Mouse (Mus musculus) midbrain, embryonic 15.5 days (tissue): ENCODE measurements around the gene Ak8. TPM values are rescaled to one million over a fixed set of nuclear protein-coding genes. Genes with fewer than 3 reads are reported as not detected.
A peak's percentile ranks its signal among the peaks of the same experiment; 100 is the strongest.

Experiments
- ATAC-seq: fragments of 200-750 bp; cut with Nextera tagmentation; replicated peaks from 2 replicates; pipeline ENCODE4 v1.8.0; 2017; ENCODE audit warnings: moderate TSS enrichment
- H3K27ac ChIP-seq: fragments of 300-500 bp; sonication (generic); 2 replicates; pipeline ENCODE4 v1.5.1; 2015; ENCODE audit warnings: mild to moderate bottlenecking, inconsistent platforms
- H3K27me3 ChIP-seq: fragments of 300-500 bp; sonication (generic); replicated peaks from 2 replicates; pipeline ENCODE4 v1.6.1; 2015; ENCODE audit warnings: inconsistent platforms
- H3K36me3 ChIP-seq: fragments of 300-500 bp; sonication (generic); replicated peaks from 2 replicates; pipeline ENCODE4 v1.6.1; 2015; ENCODE audit warnings: inconsistent platforms
- H3K4me1 ChIP-seq: fragments of 300-500 bp; sonication (generic); 2 replicates; pipeline ENCODE4 v1.6.1; 2015; ENCODE audit warnings: inconsistent platforms
- H3K4me2 ChIP-seq: fragments of 300-500 bp; sonication (generic); 2 replicates; pipeline ENCODE4 v1.6.1; 2015; ENCODE audit warnings: inconsistent platforms, mild to moderate bottlenecking, moderate library complexity
- H3K4me3 ChIP-seq: fragments of 300-500 bp; sonication (generic); 2 replicates; pipeline ENCODE4 v1.5.1; 2015; ENCODE audit warnings: mild to moderate bottlenecking, inconsistent platforms
- H3K9ac ChIP-seq: fragments of 300-500 bp; sonication (generic); 2 replicates; pipeline ENCODE4 v1.6.1; 2015; ENCODE audit warnings: mild to moderate bottlenecking, inconsistent platforms
- H3K9me3 ChIP-seq: fragments of 300-500 bp; sonication (generic); 2 replicates; pipeline ENCODE4 v1.6.1; 2016; ENCODE audit warnings: inconsistent platforms
- WGBS: fragments of 180-500 bp; shearing (Covaris S2); methylation state at CpG from one replicate; pipeline ENCODE4 v1.1.7; 2015; ENCODE audit warnings: mixed read lengths; 5-methylcytosine and 5-hydroxymethylcytosine counted together
- polyA plus RNA-seq: library from polyadenylated mRNA; unstranded; fragments of >200 nt; fragmentation: Nextera tagmentation; extraction: Ambion mirVana; gene quantifications from 2 replicates; pipeline ENCODE4 v1.2.1, GENCODE M21; 2015

Gene Ak8
- polyA plus RNA-seq, 1 experiment from 2014 or later, result 4.1 TPM

- 74% methylated on average over 6 of the region's 6 CpGs for WGBS
- no peak overlapping the region for H3K4me3 ChIP-seq
- H3K4me2 ChIP-seq, result no peak overlapping the region
- H3K4me1 ChIP-seq, result no peaks in the 10 kb centered on the region
- no peaks in the 10 kb centered on the region for H3K36me3 ChIP-seq
- H3K9ac ChIP-seq, result no peak overlapping the region
- H3K9me3 ChIP-seq, result no peaks in the 10 kb centered on the region
- H3K27me3 ChIP-seq, result no peaks in the 10 kb centered on the region
- H3K27ac ChIP-seq, result no peak overlapping the region
- ATAC-seq, result no peak
Observed at GRCm38 (mm10) chr2:28808841-28809240, 108.9 kb downstream of the Ak8 start.

DNA sequence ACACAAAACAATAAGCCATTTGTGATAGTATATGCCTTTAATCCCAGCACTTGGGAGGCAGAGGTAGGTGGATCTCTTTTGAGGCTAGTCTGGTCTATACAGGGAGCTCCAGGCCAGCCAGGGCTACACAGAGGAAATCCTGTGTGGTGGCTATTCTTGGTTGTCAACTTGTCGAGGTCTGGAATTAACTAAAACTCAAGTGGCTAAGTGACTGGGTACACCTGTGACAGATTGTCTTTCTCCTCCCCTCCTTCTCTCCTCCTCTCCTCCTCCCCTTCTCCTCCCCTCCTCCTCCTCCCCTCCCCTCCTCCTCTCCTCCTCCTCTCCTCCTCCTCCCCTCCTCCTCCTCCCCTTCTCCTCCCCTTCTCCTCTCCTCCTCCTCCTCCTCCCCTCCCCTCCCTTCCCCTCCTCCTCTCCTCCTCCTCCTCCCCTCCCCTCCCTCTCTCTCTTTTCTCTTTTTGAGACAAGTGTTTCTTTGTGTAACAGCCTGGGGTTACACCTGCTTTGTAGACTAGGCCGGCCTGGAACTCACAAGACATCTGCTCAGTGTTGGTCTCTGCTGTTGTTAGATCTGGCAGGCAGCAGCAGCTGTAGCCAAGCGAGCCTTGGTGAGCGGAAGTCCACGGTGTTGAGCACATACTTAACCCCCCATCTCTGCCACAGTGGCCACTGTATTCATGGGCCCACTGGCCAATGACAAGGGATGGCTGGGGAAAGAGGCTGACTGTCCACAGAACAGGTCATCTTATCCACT, 110.5 kb downstream of the Ak8 start:
- Histone ChIP-seq H3K4me3 (no peak overlapping the region), H3K27ac (no peak overlapping the region), H3K27me3 (no peaks in the 10 kb centered on the region), H3K4me1 (no peaks in the 10 kb centered on the region), H3K9ac (no peak overlapping the region), H3K9me3 (no peaks in the 10 kb centered on the region), H3K4me2 (no peak overlapping the region), H3K36me3 (no peaks in the 10 kb centered on the region)
- no peak for ATAC-seq
- 36% methylated on average over 5 of the region's 5 CpGs for WGBS

- WGBS, result 82% methylated on average over 4 of the region's 4 CpGs
- no peak for ATAC-seq
- Histone ChIP-seq H3K4me1 (no peaks in the 10 kb centered on the region), H3K9ac (no peak overlapping the region), H3K27me3 (no peaks in the 10 kb centered on the region), H3K36me3 (peaks cover under 1% of the 10 kb centered on the region; the same call in 1 of the 2 replicates), H3K9me3 (no peaks in the 10 kb centered on the region), H3K4me2 (no peak overlapping the region), H3K27ac (no peak overlapping the region), H3K4me3 (no peak overlapping the region)
Observed at GRCm38 (mm10) chr2:28818866-28819265, 118.9 kb downstream of the Ak8 start.

GRCm38 (mm10) chr2:28829265-28829664, 129.3 kb downstream of the Ak8 start:
- Histone ChIP-seq H3K4me2 (no peak overlapping the region), H3K27me3 (no peaks in the 10 kb centered on the region), H3K4me1 (no peaks in the 10 kb centered on the region), H3K36me3 (peaks cover 41% of the 10 kb centered on the region), H3K4me3 (no peak overlapping the region), H3K27ac (no peak overlapping the region), H3K9ac (no peak overlapping the region), H3K9me3 (no peaks in the 10 kb centered on the region)
- 44% methylated on average over 4 of the region's 4 CpGs for WGBS
- ATAC-seq, result no peak

DNA sequence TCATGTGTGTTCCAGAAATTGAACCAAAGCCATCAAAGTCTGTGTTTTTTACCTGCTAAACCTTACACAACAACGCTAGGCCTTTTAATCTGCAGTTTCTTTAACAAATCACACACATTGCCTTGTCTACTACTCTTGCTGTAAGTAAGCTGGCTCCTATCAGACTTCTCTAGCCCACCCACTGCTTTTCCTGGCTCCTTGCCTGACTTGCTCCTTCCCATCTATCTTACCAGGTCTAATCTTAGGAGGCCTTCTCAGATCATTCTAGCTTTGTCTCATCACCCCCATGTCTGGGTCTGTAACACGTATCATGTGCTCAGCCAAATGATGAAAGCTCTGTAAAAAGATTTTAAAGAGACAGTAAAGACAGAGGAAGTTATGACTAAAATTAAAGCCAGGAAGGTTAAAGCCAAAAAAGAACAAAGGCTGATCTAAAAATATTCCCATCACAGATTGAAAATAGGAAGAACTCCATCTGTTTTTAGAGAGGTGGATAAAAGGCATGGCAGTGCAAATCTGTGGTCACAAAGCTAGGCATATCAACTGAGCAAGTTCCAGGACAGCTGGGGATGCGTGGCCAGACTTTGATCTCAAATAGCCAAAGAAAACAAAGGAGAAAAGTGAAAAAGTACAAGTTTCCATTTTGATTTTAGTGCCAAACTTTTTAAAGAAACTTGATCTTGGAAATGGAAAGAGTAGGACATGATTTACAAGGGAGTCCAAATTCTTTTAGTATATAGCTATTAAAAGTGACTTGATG, 136.4 kb downstream of the Ak8 start:
- Histone ChIP-seq H3K27ac (no peak overlapping the region), H3K9ac (no peak overlapping the region), H3K27me3 (no peaks in the 10 kb centered on the region), H3K9me3 (no peaks in the 10 kb centered on the region), H3K4me3 (no peak overlapping the region), H3K4me1 (peaks cover 35% of the 10 kb centered on the region), H3K36me3 (peaks cover 26% of the 10 kb centered on the region), H3K4me2 (no peak overlapping the region)
- ATAC-seq, result no peak
- 79% methylated on average over 3 of the region's 3 CpGs for WGBS

- H3K4me3 ChIP-seq, result peak overlapping the region; percentile 84
- peak overlapping the region; percentile 87 for H3K27ac ChIP-seq
- under 1% methylated on average over 53 of the region's 53 CpGs for WGBS
- no peaks in the 10 kb centered on the region for H3K27me3 ChIP-seq
- H3K36me3 ChIP-seq, result peaks cover 6% of the 10 kb centered on the region; the same call in 1 of the 2 replicates
- H3K9me3 ChIP-seq, result no peaks in the 10 kb centered on the region
- H3K4me2 ChIP-seq, result peak overlapping the region; percentile 86
- H3K4me1 ChIP-seq, result peaks cover 53% of the 10 kb centered on the region
- peak; percentile 68 for ATAC-seq
- H3K9ac ChIP-seq, result peak overlapping the region; percentile 70
Observed at GRCm38 (mm10) chr2:28839501-28840221, 139.7 kb downstream of the Ak8 start.

- peak; percentile 96 for ATAC-seq
- Histone ChIP-seq H3K9me3 (no peaks in the 10 kb centered on the region), H3K4me2 (peak within 1 kb of the TSS; percentile 86), H3K4me3 (peak within 1 kb of the TSS; percentile 84), H3K4me1 (peaks cover 53% of the 10 kb centered on the region), H3K27me3 (no peaks in the 10 kb centered on the region), H3K36me3 (no peaks in the 10 kb centered on the region; the same call in 1 of the 2 replicates), H3K27ac (peak within 1 kb of the TSS; percentile 87), H3K9ac (peak within 1 kb of the TSS; percentile 70)
- under 1% methylated on average over 63 of the region's 63 CpGs for WGBS
Observed at GRCm38 (mm10) chr2:28840222-28840951, 140.4 kb downstream of the Ak8 start, which contains the start of the genes Gtf3c4 and Ddx31. Gene Gtf3c4 (minus strand): TSS chr2:28840360. Gene Ddx31 (plus strand): TSS chr2:28840406.

- 77% methylated on average over 3 of the region's 3 CpGs for WGBS
- peaks cover 48% of the 10 kb centered on the region for H3K4me1 ChIP-seq
- H3K4me3 ChIP-seq, result peak overlapping the region; percentile 84
- H3K9me3 ChIP-seq, result no peaks in the 10 kb centered on the region
- H3K4me2 ChIP-seq, result peak overlapping the region; percentile 86
- no peak overlapping the region for H3K9ac ChIP-seq
- no peak overlapping the region for H3K27ac ChIP-seq
- H3K36me3 ChIP-seq, result peaks cover 5% of the 10 kb centered on the region; the same call in 1 of the 2 replicates
- H3K27me3 ChIP-seq, result no peaks in the 10 kb centered on the region
- ATAC-seq, result no peak
Observed at GRCm38 (mm10) chr2:28842042-28842441, 142.1 kb downstream of the Ak8 start.

DNA sequence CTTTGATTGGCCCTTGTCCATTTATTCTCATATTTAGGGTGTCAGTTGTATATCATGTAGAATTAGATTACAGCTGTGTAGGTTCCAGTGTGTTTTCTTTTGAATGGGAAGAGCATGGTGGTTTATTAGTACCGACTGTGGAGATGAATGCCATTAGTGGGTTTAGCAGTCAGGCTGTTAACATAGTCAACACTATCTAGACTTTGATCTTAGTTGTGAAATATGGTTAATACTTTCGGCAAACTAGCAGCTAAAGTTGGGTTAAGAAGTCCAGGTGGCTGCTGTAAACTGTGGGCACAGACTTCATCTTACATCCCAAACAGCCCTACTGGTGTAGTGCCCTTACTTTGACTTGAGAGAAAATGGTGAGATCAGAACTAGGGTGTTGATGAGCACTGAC, 148.9 kb downstream of the Ak8 start:
- Histone ChIP-seq H3K9ac (no peak overlapping the region), H3K4me2 (no peak overlapping the region), H3K4me1 (no peaks in the 10 kb centered on the region), H3K27ac (no peak overlapping the region), H3K9me3 (no peaks in the 10 kb centered on the region), H3K4me3 (no peak overlapping the region), H3K36me3 (peaks cover 23% of the 10 kb centered on the region; the same call in 1 of the 2 replicates), H3K27me3 (no peaks in the 10 kb centered on the region)
- no peak for ATAC-seq
- 93% methylated on average over 2 of the region's 2 CpGs for WGBS

- H3K9me3 ChIP-seq, result no peaks in the 10 kb centered on the region
- H3K27ac ChIP-seq, result no peak overlapping the region
- H3K36me3 ChIP-seq, result peaks cover 24% of the 10 kb centered on the region
- WGBS, result 87% methylated on average over 3 of the region's 3 CpGs
- no peak for ATAC-seq
- H3K4me1 ChIP-seq, result no peaks in the 10 kb centered on the region
- no peaks in the 10 kb centered on the region for H3K27me3 ChIP-seq
- no peak overlapping the region for H3K4me2 ChIP-seq
- no peak overlapping the region for H3K9ac ChIP-seq
- H3K4me3 ChIP-seq, result no peak overlapping the region
Observed at GRCm38 (mm10) chr2:28852594-28852993, 152.6 kb downstream of the Ak8 start.

GRCm38 (mm10) chr2:28855773-28856172, 155.8 kb downstream of the Ak8 start:
- no peak overlapping the region for H3K27ac ChIP-seq
- H3K4me1 ChIP-seq, result no peaks in the 10 kb centered on the region
- 95% methylated on average over 2 of the region's 2 CpGs for WGBS
- H3K4me3 ChIP-seq, result no peak overlapping the region
- no peak overlapping the region for H3K9ac ChIP-seq
- H3K9me3 ChIP-seq, result no peaks in the 10 kb centered on the region
- peaks cover 23% of the 10 kb centered on the region for H3K36me3 ChIP-seq
- H3K27me3 ChIP-seq, result no peaks in the 10 kb centered on the region
- no peak overlapping the region for H3K4me2 ChIP-seq
- ATAC-seq, result no peak
